Mouse (Mus musculus) hindbrain, embryonic 14.5 days (tissue): ENCODE data around the gene D11Wsu47e. TPM values are rescaled to one million over a fixed set of nuclear protein-coding genes. Genes with fewer than 3 reads are reported as not detected.
A peak's percentile ranks its signal among the peaks of the same experiment; 100 is the strongest.

ENCODE experiments used
- ATAC-seq: fragments of 200-750 bp; cut with Nextera tagmentation; 2 replicates; pipeline ENCODE4 v1.8.0; 2017; ENCODE audit warnings: moderate number of reproducible peaks, mild to moderate bottlenecking, moderate TSS enrichment, moderate library complexity; ENCODE audit not compliant: low FRiP score
- DNase-seq: peaks from one replicate; pipeline ENCODE4 v3.0.0-alpha.2; 2015; ENCODE audit warnings: low spot score
- H3K27ac ChIP-seq: fragments of 300-500 bp; sonication (generic); 2 replicates; pipeline ENCODE4 v1.5.1; 2014; ENCODE audit warnings: mild to moderate bottlenecking, moderate library complexity
- H3K27me3 ChIP-seq: fragments of 300-500 bp; sonication (generic); 2 replicates; pipeline ENCODE4 v1.6.1; 2014; ENCODE audit warnings: mild to moderate bottlenecking, low read length, mixed read lengths; ENCODE audit not compliant: control insufficient read depth, insufficient read depth
- H3K36me3 ChIP-seq: fragments of 300-500 bp; sonication (generic); replicated peaks from 2 replicates; pipeline ENCODE4 v1.6.1; 2014; ENCODE audit not compliant: control insufficient read depth, insufficient read depth
- H3K4me1 ChIP-seq: fragments of 300-500 bp; sonication (generic); replicated peaks from 2 replicates; pipeline ENCODE4 v1.6.1; 2014; ENCODE audit warnings: antibody characterized with exemption, low read length, mixed read lengths; ENCODE audit not compliant: control insufficient read depth, insufficient read depth
- H3K4me2 ChIP-seq: fragments of 300-500 bp; sonication (generic); replicated peaks from 2 replicates; pipeline ENCODE4 v1.6.1; 2014; ENCODE audit warnings: mild to moderate bottlenecking, moderate library complexity
- H3K4me3 ChIP-seq: fragments of 300-500 bp; sonication (generic); replicated peaks from 2 replicates; pipeline ENCODE4 v1.5.1; 2014; ENCODE audit warnings: mild to moderate bottlenecking, low read length
- H3K9ac ChIP-seq: fragments of 300-500 bp; sonication (generic); 2 replicates; pipeline ENCODE4 v1.6.1; 2014
- H3K9me3 ChIP-seq: fragments of 300-500 bp; sonication (generic); 2 replicates; pipeline ENCODE4 v1.6.1; 2016; ENCODE audit warnings: low read length; ENCODE audit not compliant: control insufficient read depth
- WGBS: fragments of 180-500 bp; shearing (Covaris S2); extraction: QIAGEN DNeasy Blood & Tissue Kit; methylation state at CpG from one replicate; pipeline ENCODE4 v1.1.7; 2014; 5-methylcytosine and 5-hydroxymethylcytosine counted together
- polyA plus RNA-seq: library from polyadenylated mRNA; unstranded; fragments of >200 nt; fragmentation: Nextera tagmentation; extraction: Ambion mirVana; gene quantifications from 2 replicates; pipeline ENCODE4 v1.2.1, GENCODE M21; 2014

The D11Wsu47e gene
- polyA plus RNA-seq, 1 experiment from 2014 or later = 22.2 TPM

DNA sequence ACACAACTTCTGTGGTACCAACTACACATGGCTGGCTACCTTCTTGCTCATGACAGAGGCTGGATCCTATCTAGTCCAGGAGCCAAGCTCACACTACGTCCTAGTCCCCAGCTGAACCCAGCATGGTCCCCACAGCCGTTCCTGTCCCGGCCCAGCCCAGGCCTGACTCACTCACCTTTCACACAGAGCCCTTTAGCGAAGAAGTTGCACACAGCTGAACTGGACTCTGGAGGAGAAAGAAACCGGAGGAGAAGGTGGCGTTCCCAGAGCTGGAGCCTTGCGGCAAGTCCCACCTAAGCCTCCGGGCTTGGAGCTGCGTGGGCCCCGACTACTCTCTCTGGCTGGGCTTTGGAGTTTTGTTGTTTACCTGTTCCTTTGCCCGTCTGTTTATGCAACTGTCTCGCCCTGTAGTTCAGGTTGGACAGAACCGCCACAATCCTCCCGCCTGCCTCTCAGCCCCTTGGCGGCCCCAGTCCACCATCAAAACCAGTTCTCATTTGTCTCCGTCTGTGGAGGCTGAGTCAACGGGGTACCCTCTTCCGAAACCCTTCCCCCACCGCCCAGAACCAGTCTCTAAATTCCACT is 24.5 kb downstream of the D11Wsu47e start:
- Histone ChIP-seq H3K36me3 (no peaks in the 10 kb centered on the region), H3K9ac (no peak overlapping the region), H3K4me3 (no peak overlapping the region), H3K27me3 (0 out of 2 replicates have a peak, but pooled peaks cover 7% of the 10 kb centered on the region), H3K27ac (no peak overlapping the region), H3K4me1 (peaks cover 15% of the 10 kb centered on the region), H3K4me2 (no peak overlapping the region), H3K9me3 (no peaks in the 10 kb centered on the region)
- ATAC-seq = no peak
- DNase-seq = no peak
- 55% methylated on average over 19 of the region's 19 CpGs for WGBS

DNA sequence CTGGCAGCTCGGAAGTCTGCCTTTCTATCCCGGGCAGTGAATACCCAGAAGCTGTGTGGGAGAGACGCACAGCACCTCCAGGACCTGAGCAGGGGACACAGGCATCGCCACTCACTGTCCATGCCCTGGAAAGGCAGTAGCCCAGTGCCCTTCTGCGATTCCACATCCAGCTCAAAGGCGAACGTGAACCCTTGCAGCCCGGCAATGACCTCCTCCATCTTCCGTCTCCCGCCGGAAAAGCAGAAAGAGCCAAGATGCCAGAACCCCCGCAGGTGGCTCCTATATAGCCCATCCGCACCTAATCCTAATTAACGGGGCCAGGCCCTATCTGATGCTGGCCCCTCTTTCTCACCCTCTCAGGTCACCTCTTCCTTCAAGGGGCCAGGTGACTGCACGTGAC is 25.1 kb downstream of the D11Wsu47e start:
- no peak overlapping the region for H3K27ac ChIP-seq
- H3K9ac ChIP-seq = no peak overlapping the region
- WGBS = 12% methylated on average over 15 of the region's 15 CpGs
- no peaks in the 10 kb centered on the region for H3K36me3 ChIP-seq
- ATAC-seq (peak; percentile 38), DNase-seq (no peak)
- no peak overlapping the region for H3K4me2 ChIP-seq
- no peaks in the 10 kb centered on the region for H3K9me3 ChIP-seq
- H3K27me3 ChIP-seq = 0 out of 2 replicates have a peak, but pooled peaks cover 7% of the 10 kb centered on the region
- peaks cover 15% of the 10 kb centered on the region for H3K4me1 ChIP-seq
- H3K4me3 ChIP-seq = no peak overlapping the region

DNA sequence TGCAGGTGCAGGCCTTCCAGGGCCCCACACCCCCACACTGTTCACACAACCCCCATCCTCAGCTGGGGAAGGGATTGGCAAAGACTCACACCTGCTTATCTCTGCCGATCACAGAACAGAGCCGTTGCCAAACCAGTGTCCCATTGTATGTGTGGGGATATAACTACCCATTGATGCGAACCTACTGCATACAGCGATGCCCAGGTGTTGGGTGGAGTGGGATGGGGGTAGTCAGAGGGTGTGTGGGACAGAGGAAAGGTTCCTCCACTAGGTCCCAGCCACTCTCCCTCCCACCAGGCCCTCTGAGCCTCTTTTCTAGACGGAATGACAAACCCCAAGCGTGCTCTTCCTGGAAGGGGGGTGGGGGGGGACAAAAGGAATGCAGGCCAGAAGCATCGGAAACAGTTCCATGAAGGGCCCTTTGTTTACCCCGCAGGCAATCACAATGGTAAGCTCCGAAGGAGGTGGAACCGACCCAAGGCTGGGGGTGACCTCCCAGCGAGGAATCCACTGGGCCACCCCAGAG is 25.6 kb downstream of the D11Wsu47e start, which contains the start of gene Cpsf4l:
Gene Cpsf4l (minus strand): TSS at position 287 of the 526 bp plus-strand sequence.
- H3K27ac ChIP-seq = peak within 1 kb of the TSS; percentile 33
- H3K27me3 ChIP-seq = 0 out of 2 replicates have a peak, but pooled peaks cover 7% of the 10 kb centered on the region
- WGBS = 5% methylated on average over 11 of the region's 11 CpGs
- H3K4me2 ChIP-seq = 0 out of 2 replicates have a peak within 1 kb of the TSS, but pooled peaks have one; percentile 8
- DNase-seq = peak; percentile 33
- no peaks in the 10 kb centered on the region for H3K36me3 ChIP-seq
- peaks cover 15% of the 10 kb centered on the region for H3K4me1 ChIP-seq
- ATAC-seq = peak; percentile 69
- no peaks in the 10 kb centered on the region for H3K9me3 ChIP-seq
- peak within 1 kb of the TSS; percentile 46; the same call in 1 of the 2 replicates for H3K9ac ChIP-seq
- no peak within 1 kb of the TSS for H3K4me3 ChIP-seq

DNA sequence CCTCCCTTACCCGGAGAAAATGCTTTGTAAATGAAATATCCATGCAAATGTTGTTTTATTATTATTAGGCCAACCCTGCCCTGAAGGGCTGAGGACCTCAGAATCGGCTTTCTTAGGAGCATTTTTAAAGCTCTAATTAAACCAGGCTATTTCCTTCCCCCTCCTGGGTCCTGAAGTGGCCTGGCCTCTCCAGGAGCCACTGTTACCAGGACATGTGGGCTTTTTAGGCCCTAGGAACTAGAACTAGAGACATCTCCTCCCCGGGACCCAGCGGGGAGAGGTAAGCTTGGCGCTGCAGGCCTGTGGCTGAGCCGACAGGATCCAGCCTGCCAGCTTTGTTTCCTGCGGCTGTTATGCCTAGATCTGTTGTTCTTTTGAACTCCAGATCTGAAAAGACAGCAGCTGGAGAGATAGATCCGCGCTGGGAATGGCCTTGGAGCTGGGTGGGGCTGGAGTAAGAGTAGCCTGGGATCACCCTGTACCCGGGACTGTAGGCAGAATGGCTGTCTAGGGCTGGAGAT is 26.1 kb downstream of the D11Wsu47e start:
- WGBS = 2% methylated on average over 10 of the region's 10 CpGs
- DNase-seq = no peak
- Histone ChIP-seq H3K4me3 (no peak overlapping the region), H3K9ac (peak overlapping the region; percentile 46; the same call in 1 of the 2 replicates), H3K27ac (peak overlapping the region; percentile 33), H3K9me3 (no peaks in the 10 kb centered on the region), H3K4me2 (0 out of 2 replicates have a peak overlapping the region, but pooled peaks have one; percentile 8), H3K27me3 (0 out of 2 replicates have a peak, but pooled peaks cover 7% of the 10 kb centered on the region), H3K4me1 (peaks cover 15% of the 10 kb centered on the region), H3K36me3 (no peaks in the 10 kb centered on the region)
- ATAC-seq = 0 out of 2 replicates have a peak, but pooled peaks have one; percentile 15

DNA sequence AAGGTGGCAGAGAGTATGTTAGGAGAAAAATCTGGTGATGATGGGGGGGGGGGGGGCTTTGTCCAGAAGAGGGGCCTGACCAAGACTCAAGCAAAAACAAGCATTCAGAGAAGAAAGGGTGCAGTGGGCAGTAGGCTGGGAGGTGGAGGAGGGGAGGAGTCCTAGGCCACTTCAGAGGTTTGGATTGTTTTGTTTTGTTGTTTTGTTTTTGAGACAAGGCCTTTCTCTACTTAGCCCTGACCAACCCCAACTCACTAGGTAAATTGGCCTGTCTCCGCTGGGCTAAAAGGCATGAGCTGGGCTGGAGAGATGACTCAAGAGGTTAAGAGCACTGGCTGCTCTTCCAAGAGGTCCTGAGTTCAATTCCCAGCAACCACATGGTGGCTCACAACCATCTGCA is 26.8 kb downstream of the D11Wsu47e start:
- Histone ChIP-seq H3K4me3 (no peak overlapping the region), H3K27me3 (0 out of 2 replicates have a peak, but pooled peaks cover 7% of the 10 kb centered on the region), H3K27ac (no peak overlapping the region), H3K4me1 (peaks cover 15% of the 10 kb centered on the region), H3K36me3 (no peaks in the 10 kb centered on the region), H3K9me3 (no peaks in the 10 kb centered on the region), H3K9ac (no peak overlapping the region), H3K4me2 (no peak overlapping the region)
- WGBS = 36% methylated on average over 1 of the region's 1 CpGs
- DNase-seq (no peak), ATAC-seq (no peak)

DNA sequence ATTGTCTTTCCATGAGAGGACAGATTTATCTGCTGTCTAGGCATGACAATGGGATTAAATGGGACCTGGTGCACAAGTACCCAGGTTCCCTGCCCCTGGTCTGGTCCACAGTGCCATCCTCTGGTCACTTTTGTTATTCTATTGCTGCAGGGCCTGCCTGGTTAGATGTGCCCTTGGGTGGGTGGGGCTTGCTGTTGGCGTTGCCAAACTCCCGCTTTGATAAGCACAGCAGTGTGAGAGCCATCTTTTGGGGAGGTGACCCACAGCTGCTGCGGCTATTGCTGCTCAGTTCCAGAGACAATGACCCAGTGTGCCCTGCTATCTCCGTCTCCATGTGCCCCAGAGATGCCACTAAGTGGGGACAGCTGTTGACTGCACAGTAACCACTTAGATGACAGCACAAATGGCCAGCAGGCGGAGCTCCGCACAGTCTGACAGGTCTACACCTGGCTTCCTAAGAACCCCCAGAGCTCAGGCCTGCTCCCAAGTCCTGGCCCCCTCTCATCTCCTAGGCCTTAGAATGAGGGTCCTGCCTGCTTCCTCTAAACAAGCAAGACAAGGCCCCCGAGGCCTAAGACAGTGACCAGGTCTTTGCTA is 31.0 kb downstream of the D11Wsu47e start:
- Histone ChIP-seq H3K27ac (no peak overlapping the region), H3K9ac (no peak overlapping the region), H3K4me3 (no peak overlapping the region), H3K9me3 (no peaks in the 10 kb centered on the region), H3K4me2 (no peak overlapping the region), H3K4me1 (peaks cover 7% of the 10 kb centered on the region), H3K36me3 (no peaks in the 10 kb centered on the region), H3K27me3 (no peaks in the 10 kb centered on the region)
- 70% methylated on average over 7 of the region's 7 CpGs for WGBS
- DNase-seq = no peak
- ATAC-seq = no peak

DNA sequence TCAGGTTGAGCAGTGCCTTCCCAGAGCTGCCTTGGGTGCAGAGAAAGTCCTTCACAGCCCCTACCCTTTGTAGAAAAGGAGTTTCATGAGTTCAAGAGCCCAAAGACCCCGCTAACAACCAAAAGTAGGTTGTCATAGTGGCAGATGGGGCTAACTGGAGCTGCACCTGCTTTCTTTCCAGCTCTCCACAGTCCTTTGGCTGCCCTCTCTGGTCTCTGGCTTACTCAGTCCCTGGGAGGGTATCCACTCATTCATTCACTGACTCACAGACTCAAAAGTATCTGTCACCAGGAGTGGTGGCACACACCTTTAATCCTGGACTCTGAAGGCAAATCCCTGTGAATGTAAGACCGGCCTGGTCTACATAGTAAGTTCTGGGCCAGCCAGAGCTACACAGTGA is 31.9 kb downstream of the D11Wsu47e start:
- Histone ChIP-seq H3K9ac (no peak overlapping the region), H3K27ac (no peak overlapping the region), H3K4me3 (no peak overlapping the region), H3K9me3 (no peaks in the 10 kb centered on the region), H3K4me2 (no peak overlapping the region), H3K27me3 (no peaks in the 10 kb centered on the region), H3K36me3 (no peaks in the 10 kb centered on the region), H3K4me1 (no peaks in the 10 kb centered on the region)
- ATAC-seq = no peak
- 89% methylated on average over 2 of the region's 2 CpGs for WGBS
- DNase-seq = no peak

DNA sequence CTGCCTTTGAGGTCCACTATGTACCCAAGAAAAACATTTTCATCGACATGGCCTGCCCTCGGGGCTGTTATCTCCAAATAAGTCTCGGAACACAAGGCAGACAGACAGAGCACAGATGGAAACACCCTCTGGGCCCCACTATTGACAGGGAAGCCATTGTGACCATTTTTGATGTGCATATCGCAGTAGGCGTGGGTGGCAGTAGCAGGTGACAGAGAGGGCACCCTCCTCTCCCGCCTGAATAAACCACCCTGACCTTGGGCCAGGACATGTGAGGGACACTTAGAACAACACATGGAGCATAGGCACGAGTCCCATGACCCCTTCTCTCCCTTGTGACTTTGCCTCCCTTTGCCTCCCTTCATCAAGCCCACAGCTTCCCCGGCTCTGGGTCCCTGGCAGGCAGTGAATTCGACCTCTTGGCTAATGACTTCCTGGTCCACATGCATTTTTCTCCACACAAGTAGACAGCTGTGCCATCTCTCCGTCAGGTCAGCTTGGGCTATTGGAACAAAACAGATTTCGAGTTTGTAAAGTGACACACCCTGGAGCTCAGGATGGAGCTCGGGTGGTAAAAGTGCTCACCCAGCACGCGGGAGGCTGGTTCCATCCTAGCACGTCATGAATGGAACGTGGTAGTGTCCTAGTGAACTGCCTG is 33.7 kb downstream of the D11Wsu47e start:
- Histone ChIP-seq H3K27ac (no peak overlapping the region), H3K4me2 (no peak overlapping the region), H3K27me3 (no peaks in the 10 kb centered on the region), H3K9ac (no peak overlapping the region), H3K4me1 (no peaks in the 10 kb centered on the region), H3K36me3 (no peaks in the 10 kb centered on the region), H3K4me3 (no peak overlapping the region), H3K9me3 (no peaks in the 10 kb centered on the region)
- DNase-seq (no peak), ATAC-seq (no peak)
- WGBS = 57% methylated on average over 16 of the region's 16 CpGs
